Mouse (Mus musculus): ENCODE results near the gene Gm1527. TPM values are rescaled to one million over a fixed set of nuclear protein-coding genes. Genes with fewer than 3 reads are reported as not detected.
"Not testable (repeated sequence)": the region's sequence is repeated elsewhere in the genome, so short reads cannot be mapped to it uniquely, and the experiment has no call there.

Gene Gm1527
- total RNA-seq (2021): not detected

DNA sequence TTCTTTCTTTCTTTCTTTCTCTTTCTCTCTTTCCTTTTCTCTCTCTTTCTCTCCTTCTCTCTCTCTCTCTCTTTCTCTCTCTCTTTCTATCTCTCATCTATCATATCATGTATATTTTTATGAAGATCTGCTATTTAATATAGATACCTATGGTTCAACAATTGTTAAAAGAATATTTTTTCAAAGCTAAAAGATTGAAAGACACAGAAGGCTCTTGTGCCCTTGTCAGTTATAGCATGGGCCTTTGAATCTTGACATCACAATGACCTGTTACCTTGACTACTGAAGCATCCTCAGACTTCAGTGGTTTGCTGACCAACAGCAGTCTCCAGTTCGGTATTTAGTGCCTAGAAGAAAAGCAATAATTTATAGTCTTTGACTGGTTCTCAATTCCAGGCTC lies at the start of gene Gm1527:
Gene Gm1527, plus strand, starts transcription at position 301 of the 400 bp plus-strand sequence.
- DNase-seq: no peak
- intact Hi-C loops (cut with DNase I): no loop called here

DNA sequence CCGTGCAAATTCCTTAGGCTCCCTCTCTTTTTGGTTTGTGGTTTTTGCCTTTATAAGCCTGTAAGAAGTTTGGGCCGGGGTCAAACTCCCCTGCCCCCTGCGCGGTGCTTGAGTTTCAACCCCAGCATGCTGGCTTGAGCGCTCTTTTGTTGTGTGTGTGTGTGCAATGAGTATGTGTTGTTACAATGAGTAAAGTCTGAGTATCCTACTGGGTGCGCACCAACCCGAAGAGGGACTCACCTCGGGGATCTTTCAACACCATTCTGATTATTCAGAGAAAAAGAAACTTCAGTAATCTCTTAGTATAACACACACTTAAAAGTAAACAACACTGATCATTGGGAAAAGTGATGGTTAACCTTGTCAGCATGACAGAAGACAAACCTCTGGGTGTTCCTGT lies 49.2 kb upstream of the Gm1527 start:
- intact Hi-C loops (cut with DNase I): no loop called here

DNA sequence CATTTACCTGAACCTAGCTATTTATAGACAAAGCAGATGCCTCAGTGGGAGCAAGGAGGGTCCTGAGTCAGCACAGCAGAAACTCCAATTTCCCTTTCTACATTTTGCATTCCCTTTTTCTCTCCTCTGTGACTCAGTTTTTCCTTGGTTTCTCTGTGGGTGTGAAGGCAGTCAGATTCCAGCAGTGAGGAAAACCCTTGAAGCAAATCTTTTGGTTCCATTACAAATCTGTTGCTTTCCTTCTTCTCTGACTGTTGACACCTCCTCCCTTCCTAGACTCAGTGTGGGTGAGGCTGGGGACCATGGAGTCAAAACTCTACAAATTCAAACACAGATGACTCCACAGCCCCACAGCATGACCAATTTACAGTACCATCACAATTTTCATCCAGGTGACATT lies 45.3 kb upstream of the Gm1527 start:
- intact Hi-C loops (cut with DNase I): no loop called here
- DNase-seq: no peak

More for the DNA sequence above, 49.2 kb upstream of the Gm1527 start:
- DNase-seq: no peak

DNA sequence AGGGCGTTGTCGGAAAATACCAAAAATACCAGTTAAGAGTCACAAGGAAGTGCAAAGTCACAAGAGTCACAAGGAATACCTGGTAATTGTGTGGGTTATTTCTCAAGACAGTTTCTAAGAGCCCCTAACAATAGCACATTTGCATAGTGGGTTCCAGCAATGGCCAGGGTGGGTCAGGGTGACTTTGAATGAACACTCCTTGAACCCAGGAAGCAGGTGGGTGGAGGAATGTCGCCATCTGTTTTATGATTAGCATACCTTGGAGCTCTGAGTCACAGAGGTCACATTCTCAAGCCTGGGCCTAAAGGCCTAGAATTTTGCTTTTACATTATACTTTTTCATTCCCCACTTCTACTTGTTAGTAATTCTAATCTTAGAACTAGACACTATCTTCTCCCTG lies 40.2 kb upstream of the Gm1527 start:
- intact Hi-C loops (cut with DNase I); DNase-seq: not testable (repeated sequence)

DNA sequence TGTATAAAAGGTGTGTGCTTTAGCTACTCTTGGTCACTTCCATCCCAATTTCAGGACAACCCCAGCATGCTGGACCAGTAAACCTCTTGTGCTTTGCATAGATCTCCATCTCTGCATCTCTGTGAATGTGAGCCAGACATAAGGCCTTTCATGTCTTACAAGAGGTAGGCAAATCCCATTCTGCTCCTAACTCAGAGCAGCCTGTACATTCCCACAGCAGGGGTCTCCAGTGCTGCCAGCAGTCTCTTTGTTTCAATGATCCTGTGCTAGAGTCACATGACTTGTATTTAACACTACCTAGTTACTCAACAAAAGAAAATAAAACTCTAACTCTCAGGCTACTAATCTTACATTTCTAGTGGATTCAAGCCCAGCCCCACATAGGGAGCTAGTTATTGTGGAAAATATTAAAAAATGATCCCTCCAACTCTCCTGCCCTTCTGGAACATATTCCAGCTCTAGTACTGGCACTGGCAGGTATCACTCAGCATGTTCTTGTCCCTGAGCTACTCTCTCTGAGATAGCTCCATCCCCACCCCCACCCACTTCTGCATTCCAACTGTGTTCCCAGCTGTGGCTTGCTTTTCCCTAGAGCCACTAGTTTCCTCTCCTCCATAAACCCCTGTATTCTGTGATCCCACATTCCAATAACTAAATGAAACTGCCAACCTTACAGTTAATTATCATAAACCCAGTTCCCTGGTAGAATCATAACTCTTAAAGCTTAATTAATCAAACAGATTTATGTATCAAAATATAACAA lies 32.6 kb upstream of the Gm1527 start:
- DNase-seq; intact Hi-C loops (cut with DNase I): not testable (repeated sequence)

DNA sequence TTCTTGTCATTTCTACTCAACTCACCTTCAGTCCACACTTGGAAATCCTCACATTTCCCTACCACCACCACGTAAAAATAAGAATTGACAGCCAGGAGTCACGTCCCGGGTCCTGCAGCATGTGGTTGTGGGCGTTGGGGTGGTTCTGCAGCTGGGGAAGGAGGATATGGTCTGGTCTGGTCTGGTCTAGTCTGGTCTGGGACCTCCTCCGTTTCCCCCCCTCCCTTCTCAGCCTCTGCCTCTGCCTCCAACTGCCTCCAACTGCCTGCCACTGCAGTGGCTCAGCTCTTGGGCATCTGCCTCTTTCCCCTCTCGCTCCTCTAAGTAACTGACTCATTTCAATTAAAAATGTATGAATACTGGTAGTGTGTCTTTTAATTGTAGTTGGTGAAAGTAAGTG lies 4.5 kb downstream of the Gm1527 start:
- intact Hi-C loops (cut with DNase I): not testable (repeated sequence)

DNA sequence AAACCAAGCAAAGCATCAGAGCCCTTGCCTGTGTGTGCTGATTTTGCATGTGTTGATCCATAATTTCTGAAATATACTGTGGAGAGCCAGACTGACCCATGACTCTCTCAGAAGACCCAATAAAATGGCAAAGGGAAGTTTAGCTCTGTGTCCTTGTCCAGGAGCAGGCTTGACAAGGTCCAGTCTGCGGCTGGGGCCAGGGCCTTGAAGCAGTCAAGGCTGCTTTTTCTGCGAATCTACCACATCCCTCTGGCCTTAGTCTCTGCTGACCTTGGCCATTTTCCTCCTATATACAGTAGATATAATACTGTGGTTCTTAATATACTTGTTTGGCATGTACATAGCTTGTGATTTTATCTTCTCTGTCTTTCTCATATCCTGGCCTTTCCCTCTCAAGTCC lies 73.5 kb downstream of the Gm1527 start:
- intact Hi-C loops (cut with DNase I): no loop called here
- no peak for DNase-seq

More for the DNA sequence above, 4.5 kb downstream of the Gm1527 start:
- DNase-seq: not testable (repeated sequence)

DNA sequence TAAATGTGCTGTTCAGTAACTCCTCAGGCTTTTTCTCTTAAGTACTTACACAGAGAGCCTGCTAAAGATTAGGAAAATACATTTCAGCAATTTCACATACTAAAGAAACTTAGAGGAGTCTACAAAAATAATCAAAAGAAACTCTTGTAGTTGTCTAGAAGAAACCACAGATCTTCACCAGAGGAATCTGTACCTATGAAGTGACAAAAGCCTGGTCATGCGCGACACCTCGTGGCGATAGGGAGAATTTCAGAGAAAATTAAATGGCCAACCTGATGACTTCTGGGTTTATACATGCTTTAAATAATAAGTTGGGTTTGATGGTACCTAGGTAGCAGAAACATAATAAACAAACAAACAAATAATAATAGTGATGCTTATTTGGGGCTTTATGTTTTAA lies 76.4 kb downstream of the Gm1527 start:
- intact Hi-C loops (cut with DNase I): loop anchor here (1.0 kb wide), 1 partner anchor 155 kb away; no protein-coding TSS in a partner anchor

More for the DNA sequence above, 76.4 kb downstream of the Gm1527 start:
- peak; percentile 37 to 65 for DNase-seq

Other genes with a start within 250 kb of the Gm1527 start
- gene Slc2a2, start 194.7 kb upstream of the Gm1527 start, total RNA-seq (2021): under 1 TPM in 1 of 2 experiments, not detected in 1; 0.10 TPM
- gene Eif5a2, start 111.3 kb upstream of the Gm1527 start, total RNA-seq (2021): 1 to 10 TPM; 4.0 to 4.3 TPM
- 100 to 1,000 TPM; 131 to 140 TPM for gene Rpl22l1, start 87.2 kb upstream of the Gm1527 start, total RNA-seq (2021)
- under 1 TPM; 0.34 to 0.82 TPM for gene Egfem1, start 189.4 kb downstream of the Gm1527 start, total RNA-seq (2021)